Mouse (Mus musculus) monocyte, adult 5-6 weeks (primary cell): ENCODE results near the gene Dcaf11. TPM values are rescaled to one million over a fixed set of nuclear protein-coding genes. Genes with fewer than 3 reads are reported as not detected.
A peak's percentile ranks its signal among the peaks of the same experiment; 100 is the strongest.

Experiments used
- ATAC-seq: fragments of 153-309, 156-312 bp; replicated peaks from 2 replicates; pipeline ENCODE4 v1.8.0; 2017; ENCODE audit warnings: mild to moderate bottlenecking; ENCODE audit not compliant: low TSS enrichment, insufficient number of reproducible peaks, severe bottlenecking, poor library complexity, low FRiP score
- total RNA-seq: library from RNA; stranded (forward); fragments of 200-1000, 200-491, 200-594 nt; gene quantifications from 3 replicates; pipeline ENCODE4 v1.2.3, GENCODE M21; 2017

Dcaf11 gene
- total RNA-seq, 1 experiment from 2014 or later, result 91.7 TPM

- ATAC-seq, result no peak
Observed at GRCm38 (mm10) chr14:55578668-55579269, 19.0 kb downstream of the Dcaf11 start.

GRCm38 (mm10) chr14:55579511-55580496, 20.0 kb downstream of the Dcaf11 start:
- ATAC-seq, result no peak

GRCm38 (mm10) chr14:55580731-55581130, 20.9 kb downstream of the Dcaf11 start:
- ATAC-seq, result no peak

- no peak for ATAC-seq
Observed at GRCm38 (mm10) chr14:55581981-55582681, 22.3 kb downstream of the Dcaf11 start.

GRCm38 (mm10) chr14:55584303-55584701, 24.5 kb downstream of the Dcaf11 start:
- ATAC-seq, result no peak

- peak; percentile 66 for ATAC-seq
Observed at GRCm38 (mm10) chr14:55584702-55585565, 25.1 kb downstream of the Dcaf11 start, which contains the start of gene Emc9. Gene Emc9 (minus strand): TSS chr14:55585302.

GRCm38 (mm10) chr14:55585566-55585960, 25.8 kb downstream of the Dcaf11 start:
- no peak for ATAC-seq

- ATAC-seq, result no peak
Observed at GRCm38 (mm10) chr14:55586149-55586548, 26.3 kb downstream of the Dcaf11 start.

GRCm38 (mm10) chr14:55589271-55589670, 29.5 kb downstream of the Dcaf11 start:
- ATAC-seq, result no peak

GRCm38 (mm10) chr14:55589771-55590448, 30.1 kb downstream of the Dcaf11 start:
- ATAC-seq, result no peak

- peak; percentile 92 for ATAC-seq
Observed at GRCm38 (mm10) chr14:55590748-55591330, 31.0 kb downstream of the Dcaf11 start, which contains the start of gene Psme2. Gene Psme2 (minus strand): TSS chr14:55591113.

GRCm38 (mm10) chr14:55591331-55591891, 31.6 kb downstream of the Dcaf11 start, which contains the start of gene Rnf31:
Gene Rnf31 (plus strand): TSS chr14:55591708.
- peak; percentile 88 for ATAC-seq

- ATAC-seq, result no peak
Observed at GRCm38 (mm10) chr14:55592226-55592625, 32.4 kb downstream of the Dcaf11 start.

- no peak for ATAC-seq
Observed at GRCm38 (mm10) chr14:55596036-55596690, 36.4 kb downstream of the Dcaf11 start.

- ATAC-seq, result no peak
Observed at GRCm38 (mm10) chr14:55598521-55599390, 39.0 kb downstream of the Dcaf11 start.

- no peak; the same call in 1 of the 2 replicates for ATAC-seq
Observed at GRCm38 (mm10) chr14:55603271-55603632, 43.4 kb downstream of the Dcaf11 start, which contains the start of gene Irf9. Gene Irf9 (plus strand): TSS chr14:55603571.
